11 mouse cellular contexts compared by ENCODE assay signal in the genomic region with DNA sequence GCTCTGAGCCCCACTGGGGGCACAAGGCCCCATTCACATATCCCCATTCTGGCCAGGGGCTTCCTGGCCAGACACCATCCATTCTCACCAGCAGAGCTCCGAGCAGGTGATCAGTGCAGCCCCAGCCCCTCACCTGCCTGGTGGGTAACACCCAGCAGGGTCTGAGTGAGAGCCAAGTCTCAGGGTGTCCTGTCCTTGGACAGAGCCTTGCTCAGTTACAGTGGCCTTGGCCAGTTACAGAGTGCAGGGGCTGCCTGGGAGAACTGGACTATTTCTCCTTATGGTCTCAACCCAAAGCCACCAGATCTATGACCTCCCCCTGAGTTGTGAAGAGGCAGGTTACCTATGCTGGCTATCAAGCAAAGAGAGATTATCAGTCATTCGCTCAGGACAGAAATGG. TPM values are rescaled to one million over a fixed set of nuclear protein-coding genes. Genes with fewer than 3 reads are reported as not detected.
DNase-seq lines count a peak whose midpoint lies in the region; ATAC-seq and TF ChIP-seq lines count a peak whose summit lies in the region.
"Had no signal": no experiment of that assay in that cellular context is flagged by ENCODE, and none has a peak within 500 bp of the region (broad histone marks: within the 10 kb centered on the region; RNA-seq: fewer than 3 reads in every experiment).

No protein-coding gene starts in this region.

- H3K9me3 ChIP-seq in neural tube, embryonic 11.5 days (ENCODE audit: control insufficient read depth, low read length): no peaks in the 10 kb centered on the region
- H3K9me3 ChIP-seq in intestine, embryonic 14.5 days (ENCODE audit: control insufficient read depth, low read length): no peaks in the 10 kb centered on the region
- H3K9me3 ChIP-seq in neural tube, embryonic 15.5 days (replicated peaks): no peaks in the 10 kb centered on the region
- H3K9me3 ChIP-seq: midbrain, embryonic 12.5 days had no signal

- intact Hi-C loops in heart, adult 2 months (cut with DNase I): no loop called here
- intact Hi-C loops in heart, postnatal 25 days (cut with DNase I): no loop called here

- TF ChIP-seq EP300 in heart, adult 2 months (IDR thresholded peaks at IDR 0.05; ENCODE audit: insufficient read depth, low read depth, low read length): no peak

- peak overlapping the region; percentile 76 for H3K27ac ChIP-seq in heart, adult 2 months
- H3K27ac ChIP-seq in neural tube, embryonic 11.5 days (ENCODE audit: low read depth, low read length): no peak overlapping the region
- peak overlapping the region; percentile 82; the same call in 1 of the 2 replicates for H3K27ac ChIP-seq in intestine, embryonic 14.5 days (ENCODE audit: low read depth)
- no peak overlapping the region for H3K27ac ChIP-seq in neural tube, embryonic 15.5 days (replicated peaks)
- H3K27ac ChIP-seq: midbrain, embryonic 12.5 days had no signal

- no peak for ATAC-seq in neural tube, embryonic 11.5 days (ENCODE audit: insufficient read depth, low FRiP score, low TSS enrichment)
- ATAC-seq in intestine, embryonic 14.5 days (replicated peaks; ENCODE audit: low FRiP score, low TSS enrichment, low read depth): no peak
- no peak for ATAC-seq in neural tube, embryonic 15.5 days (ENCODE audit: low FRiP score)
- ATAC-seq: activated CD4-positive, CD25-positive, alpha-beta regulatory T cell, adult 4 months had no signal

- H3K27me3 ChIP-seq in heart, adult 2 months (ENCODE audit: control insufficient read depth, insufficient read depth, low read length): no peaks in the 10 kb centered on the region
- H3K27me3 ChIP-seq in neural tube, embryonic 11.5 days (ENCODE audit: control insufficient read depth, insufficient read depth, low read length): no peaks in the 10 kb centered on the region
- no peaks in the 10 kb centered on the region for H3K27me3 ChIP-seq in intestine, embryonic 14.5 days (replicated peaks; ENCODE audit: control insufficient read depth, insufficient read depth, low read length)
- no peaks in the 10 kb centered on the region for H3K27me3 ChIP-seq in neural tube, embryonic 15.5 days (replicated peaks)
- H3K27me3 ChIP-seq: midbrain, embryonic 12.5 days had no signal

- H3K4me3 ChIP-seq in heart, adult 2 months: peak overlapping the region; percentile 48
- H3K4me3 ChIP-seq in neural tube, embryonic 11.5 days (ENCODE audit: low read depth, low read length): no peak overlapping the region
- peak overlapping the region; percentile 55 for H3K4me3 ChIP-seq in intestine, embryonic 14.5 days (ENCODE audit: low read depth, low read length)
- H3K4me3 ChIP-seq in neural tube, embryonic 15.5 days (replicated peaks): peak overlapping the region; percentile 26
- H3K4me3 ChIP-seq: erythroblast, embryonic 14.5 days; midbrain, embryonic 12.5 days had no signal

- TF ChIP-seq CTCF in heart, adult 2 months (IDR thresholded peaks at IDR 0.05): no peak

- H3K79me2 ChIP-seq in heart, adult 2 months (replicated peaks; ENCODE audit: control insufficient read depth, insufficient read depth, low read length): no peaks in the 10 kb centered on the region

- peak; percentile 3 to 26 for DNase-seq in heart, adult 2 months
- no peak for DNase-seq in heart, postnatal 25 days (ENCODE audit: low spot score)
- DNase-seq in neural tube, embryonic 11.5 days (ENCODE audit: low spot score): no peak
- DNase-seq in neural tube, embryonic 10.5 days (ENCODE audit: extremely low spot score, low spot score): no peak
- no peak for DNase-seq in intestine, embryonic 14.5 days (ENCODE audit: low spot score)
- no peak for DNase-seq in thymus, postnatal 25 days
- DNase-seq in frontal cortex, postnatal 25 days (ENCODE audit: low spot score in 2 of 2): no peak

- H3K36me3 ChIP-seq in heart, adult 2 months (ENCODE audit: control insufficient read depth, insufficient read depth, low read length): no peaks in the 10 kb centered on the region
- H3K36me3 ChIP-seq in neural tube, embryonic 11.5 days (ENCODE audit: control insufficient read depth, insufficient read depth, low read length): no peaks in the 10 kb centered on the region
- H3K36me3 ChIP-seq in intestine, embryonic 14.5 days (ENCODE audit: control insufficient read depth, insufficient read depth, low read length): peaks cover 34% of the 10 kb centered on the region
- H3K36me3 ChIP-seq in neural tube, embryonic 15.5 days: no peaks in the 10 kb centered on the region
- H3K36me3 ChIP-seq: midbrain, embryonic 12.5 days had no signal

- H3K4me2 ChIP-seq in neural tube, embryonic 11.5 days (ENCODE audit: low read depth): peak overlapping the region; percentile 12; the same call in 1 of the 2 replicates
- peak overlapping the region; percentile 88 for H3K4me2 ChIP-seq in intestine, embryonic 14.5 days (ENCODE audit: low read length)
- peak overlapping the region; percentile 38 for H3K4me2 ChIP-seq in neural tube, embryonic 15.5 days
- H3K4me2 ChIP-seq: midbrain, embryonic 12.5 days had no signal

- 76% methylated on average over 2 of the region's 2 CpGs for WGBS in heart, adult 2 months
- 86% methylated on average over 2 of the region's 2 CpGs for WGBS in neural tube, embryonic 11.5 days
- WGBS in intestine, embryonic 14.5 days: 65% methylated on average over 2 of the region's 2 CpGs
- 89% methylated on average over 2 of the region's 2 CpGs for WGBS in neural tube, embryonic 15.5 days

- TF ChIP-seq POLR2A in heart, adult 2 months (IDR thresholded peaks at IDR 0.05; ENCODE audit: insufficient read depth, low read depth, low read length): no peak

- peak overlapping the region; percentile 20; the same call in 1 of the 2 replicates for H3K9ac ChIP-seq in heart, adult 2 months (ENCODE audit: low read depth, low read length)
- H3K9ac ChIP-seq in neural tube, embryonic 11.5 days (ENCODE audit: low read length): no peak overlapping the region
- peak overlapping the region; percentile 80 for H3K9ac ChIP-seq in intestine, embryonic 14.5 days (ENCODE audit: low read length)
- 0 out of 2 replicates have a peak overlapping the region, but pooled peaks have one; percentile 23 for H3K9ac ChIP-seq in neural tube, embryonic 15.5 days (replicated peaks)
- H3K9ac ChIP-seq: midbrain, embryonic 12.5 days had no signal

- H3K4me1 ChIP-seq in heart, adult 2 months (ENCODE audit: control insufficient read depth, insufficient read depth, low read length): 0 out of 2 replicates have a peak, but pooled peaks cover 2% of the 10 kb centered on the region
- H3K4me1 ChIP-seq in neural tube, embryonic 11.5 days (ENCODE audit: control insufficient read depth, insufficient read depth, low read length): no peaks in the 10 kb centered on the region
- H3K4me1 ChIP-seq in intestine, embryonic 14.5 days (replicated peaks; ENCODE audit: control insufficient read depth, insufficient read depth, low read length): peaks cover 21% of the 10 kb centered on the region
- H3K4me1 ChIP-seq in neural tube, embryonic 15.5 days: no peaks in the 10 kb centered on the region
- H3K4me1 ChIP-seq: midbrain, embryonic 12.5 days had no signal

RNA-seq across cellular contexts. Expression of gene Col6a1, which starts 0.9 kb away (rescaled TPM):
- 10 to 100 TPM; 30.5 to 52.4 TPM for total RNA-seq in heart, adult 2 months (2021)
- 75.5 and 95.3 TPM in 2 replicates for polyA plus RNA-seq in heart, adult 2 months (2012; rRNA removed)
- 10 to 100 TPM; 83.0 to 93.0 TPM for total RNA-seq in heart, postnatal 25 days (2021)
- 12.6 and 13.2 TPM in 2 replicates for polyA plus RNA-seq in neural tube, embryonic 11.5 days (2014; fragmentation: Nextera tagmentation; extraction: Ambion mirVana)
- 309 and 317 TPM in 2 replicates for polyA plus RNA-seq in intestine, embryonic 14.5 days (2014; fragmentation: Nextera tagmentation; extraction: Ambion mirVana)
- 34.3 and 67.0 TPM in 2 replicates for polyA plus RNA-seq in neural tube, embryonic 15.5 days (2015; fragmentation: Nextera tagmentation; extraction: Ambion mirVana)
- polyA plus RNA-seq: activated CD4-positive, CD25-positive, alpha-beta regulatory T cell, adult 4 months; erythroblast, embryonic 14.5 days had no signal

Comparison
In these comparisons a context has a peak if more than half of its experiments do, and no peak if none do; other contexts are left out.
1. DNase-seq: peak in heart, adult 2 months (2 of 2); none in heart, postnatal 25 days (single experiment), neural tube, embryonic 11.5 days (single experiment), neural tube, embryonic 10.5 days (single experiment), intestine, embryonic 14.5 days (single experiment), thymus, postnatal 25 days (single experiment) and frontal cortex, postnatal 25 days (0 of 2).
2. H3K27ac ChIP-seq: peak in heart, adult 2 months (single experiment) and intestine, embryonic 14.5 days (single experiment); none in neural tube, embryonic 11.5 days (single experiment) and neural tube, embryonic 15.5 days (single experiment).
3. H3K4me2 ChIP-seq: peak in every context shown above with its lines; median percentile 88 in intestine, embryonic 14.5 days; 38 in neural tube, embryonic 15.5 days; 12 in neural tube, embryonic 11.5 days.